Mouse (Mus musculus) forebrain, embryonic 10.5 days (tissue): ENCODE results near the gene Ptgdr2. TPM values are rescaled to one million over a fixed set of nuclear protein-coding genes. Genes with fewer than 3 reads are reported as not detected.

ENCODE experiments used
- DNase-seq: peaks from one replicate; pipeline ENCODE4 v3.0.0-alpha.2; 2017; ENCODE audit warnings: low spot score; ENCODE audit errors: extremely low spot score
- H3K27ac ChIP-seq: fragments of 300-500 bp; sonication (generic); 2 replicates; pipeline ENCODE4 v1.5.1; 2016; ENCODE audit warnings: mild to moderate bottlenecking
- H3K27me3 ChIP-seq: fragments of 300-500 bp; sonication (generic); 2 replicates; pipeline ENCODE4 v1.6.1; 2016; ENCODE audit warnings: mild to moderate bottlenecking; ENCODE audit not compliant: poor library complexity, severe bottlenecking
- H3K36me3 ChIP-seq: fragments of 300-500 bp; sonication (generic); replicated peaks from 2 replicates; pipeline ENCODE4 v1.6.1; 2016; ENCODE audit warnings: mild to moderate bottlenecking, moderate library complexity
- H3K4me1 ChIP-seq: fragments of 300-500 bp; sonication (generic); 2 replicates; pipeline ENCODE4 v1.6.1; 2016
- H3K4me3 ChIP-seq: fragments of 300-500 bp; sonication (generic); 2 replicates; pipeline ENCODE4 v1.5.1; 2016; ENCODE audit warnings: mild to moderate bottlenecking, moderate library complexity
- H3K9me3 ChIP-seq: fragments of 300-500 bp; sonication (generic); 2 replicates; pipeline ENCODE4 v1.6.1; 2016; ENCODE audit warnings: mild to moderate bottlenecking, moderate library complexity
- WGBS: fragments of 180-500 bp; shearing (Covaris S2); methylation state at CpG from one replicate; pipeline ENCODE4 v1.1.7; 2016; 5-methylcytosine and 5-hydroxymethylcytosine counted together
- polyA plus RNA-seq: library from polyadenylated mRNA; unstranded; fragments of >200 nt; fragmentation: Nextera tagmentation; extraction: Ambion mirVana; gene quantifications from 2 replicates; pipeline ENCODE4 v1.2.1, GENCODE M21; 2016

Ptgdr2 gene
- polyA plus RNA-seq, 1 experiment from 2014 or later = 0.09 TPM

DNA sequence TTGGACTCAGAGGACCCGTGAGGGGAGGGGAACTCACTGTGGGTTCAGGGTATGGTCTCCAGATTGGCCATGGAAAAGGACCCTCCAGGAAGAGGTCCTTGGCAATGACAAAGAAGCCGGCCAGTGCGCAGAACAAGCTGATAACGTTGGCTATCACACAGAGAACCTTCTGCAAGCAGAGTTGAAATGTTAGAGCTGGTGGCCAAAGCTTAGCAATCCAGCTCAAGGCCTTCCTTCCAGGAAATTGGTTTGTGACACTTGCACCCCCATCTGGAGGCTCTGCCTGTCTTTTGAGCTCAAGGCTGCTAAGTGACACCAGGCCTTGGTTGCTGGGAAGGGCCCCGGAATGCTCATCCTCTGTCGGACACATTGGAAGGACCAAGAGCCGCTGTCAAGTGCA is 28.8 kb downstream of the Ptgdr2 start:
- Histone ChIP-seq H3K36me3 (no peaks in the 10 kb centered on the region), H3K27ac (no peak overlapping the region), H3K4me1 (no peaks in the 10 kb centered on the region), H3K9me3 (0 out of 2 replicates have a peak, but pooled peaks cover under 1% of the 10 kb centered on the region), H3K4me3 (no peak overlapping the region), H3K27me3 (no peaks in the 10 kb centered on the region)
- WGBS = 92% methylated on average over 7 of the region's 7 CpGs
- DNase-seq = no peak

DNA sequence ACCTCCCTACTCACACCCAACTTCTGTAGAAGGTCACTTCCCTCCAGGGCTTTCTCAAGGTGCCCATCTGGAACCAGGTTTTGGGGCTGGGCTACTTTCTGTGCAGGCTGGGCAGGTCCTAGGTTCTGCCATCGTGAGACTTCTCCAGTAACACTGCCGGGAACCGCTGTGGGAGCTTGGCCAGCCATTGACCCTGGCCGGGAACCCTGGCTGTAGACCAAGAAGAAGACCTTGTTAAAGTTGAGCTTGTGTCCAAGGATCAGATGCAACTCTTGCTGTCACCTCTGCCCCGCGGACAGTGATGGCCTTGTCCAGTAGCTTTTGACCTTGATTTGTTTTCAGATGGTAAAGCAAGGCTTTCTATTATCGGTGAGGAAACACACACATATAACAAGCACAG is 31.6 kb downstream of the Ptgdr2 start:
- no peaks in the 10 kb centered on the region for H3K36me3 ChIP-seq
- H3K27me3 ChIP-seq = no peaks in the 10 kb centered on the region
- no peak overlapping the region for H3K27ac ChIP-seq
- H3K4me1 ChIP-seq = no peaks in the 10 kb centered on the region
- WGBS = 91% methylated on average over 7 of the region's 7 CpGs
- no peak overlapping the region for H3K4me3 ChIP-seq
- no peak for DNase-seq
- peaks cover 14% of the 10 kb centered on the region; the same call in 1 of the 2 replicates for H3K9me3 ChIP-seq

DNA sequence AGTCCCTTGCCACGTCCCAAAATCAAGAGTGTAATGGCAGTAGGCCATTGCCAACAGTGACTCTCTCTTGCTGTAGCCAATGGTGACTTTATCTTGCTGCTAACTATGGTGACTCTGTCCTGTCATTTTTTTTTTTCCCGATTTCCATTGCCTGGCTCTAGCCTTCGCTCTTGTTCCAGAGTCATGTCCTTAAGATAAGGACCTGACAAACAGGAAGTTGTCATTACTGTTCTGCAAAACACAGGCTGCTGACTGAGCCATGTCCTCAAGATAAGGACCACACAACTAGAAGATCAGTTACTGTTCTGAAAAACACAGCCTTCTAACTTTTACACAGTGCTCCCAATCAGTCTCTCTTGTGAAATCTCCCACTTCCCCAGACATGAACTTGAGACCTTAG is 33.5 kb downstream of the Ptgdr2 start:
- DNase-seq = no peak
- no peak overlapping the region for H3K4me3 ChIP-seq
- no peaks in the 10 kb centered on the region for H3K4me1 ChIP-seq
- H3K27me3 ChIP-seq = no peaks in the 10 kb centered on the region
- no peaks in the 10 kb centered on the region for H3K36me3 ChIP-seq
- no peak overlapping the region for H3K27ac ChIP-seq
- peaks cover 14% of the 10 kb centered on the region; the same call in 1 of the 2 replicates for H3K9me3 ChIP-seq
- WGBS = 84% methylated on average over 3 of the region's 3 CpGs

DNA sequence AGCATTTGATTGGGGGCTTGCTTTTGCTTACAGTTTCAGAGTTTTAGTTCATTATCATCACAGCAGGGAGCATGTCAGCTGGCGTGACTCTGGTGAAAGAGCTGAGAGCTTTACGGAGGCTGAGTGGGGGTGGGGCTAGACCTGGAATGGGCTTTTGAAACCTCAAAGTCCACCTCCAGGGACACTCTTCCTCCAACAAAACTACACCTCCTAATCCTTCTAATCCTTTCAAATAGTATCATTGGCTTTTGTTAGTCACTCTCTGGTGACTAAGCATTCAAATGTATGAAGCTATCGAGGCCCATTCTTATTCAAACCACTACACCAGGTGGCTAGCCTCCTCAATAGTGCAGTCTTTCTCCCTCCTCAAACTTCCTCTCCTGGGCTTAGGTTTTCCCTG is 35.7 kb downstream of the Ptgdr2 start:
- no peaks in the 10 kb centered on the region for H3K36me3 ChIP-seq
- H3K4me1 ChIP-seq = no peaks in the 10 kb centered on the region
- WGBS = 26% methylated on average over 3 of the region's 3 CpGs
- DNase-seq = no peak
- no peak overlapping the region for H3K4me3 ChIP-seq
- no peaks in the 10 kb centered on the region for H3K27me3 ChIP-seq
- H3K9me3 ChIP-seq = peaks cover 14% of the 10 kb centered on the region; the same call in 1 of the 2 replicates
- H3K27ac ChIP-seq = no peak overlapping the region

DNA sequence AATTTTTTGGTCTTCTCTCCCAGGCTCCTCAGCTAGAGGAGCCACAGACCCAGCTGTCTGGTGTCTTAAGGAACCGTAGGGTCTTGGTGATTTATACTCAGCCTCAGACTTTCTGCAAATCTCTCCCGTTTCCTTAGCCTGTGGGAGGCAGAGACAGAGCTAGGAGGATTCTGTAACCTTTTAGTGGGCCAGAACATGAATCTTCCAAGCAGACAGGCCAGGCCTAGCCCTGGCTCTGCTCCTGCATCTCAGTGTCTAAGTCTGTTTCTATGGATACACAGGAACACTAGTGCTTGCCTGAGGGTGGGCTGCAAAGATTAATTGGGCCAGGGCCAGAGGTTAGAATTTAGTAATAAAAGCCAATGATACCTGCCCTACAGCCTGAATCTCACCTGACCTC is 36.2 kb downstream of the Ptgdr2 start:
- Histone ChIP-seq H3K27ac (no peak overlapping the region), H3K4me3 (no peak overlapping the region), H3K9me3 (peaks cover 14% of the 10 kb centered on the region; the same call in 1 of the 2 replicates), H3K4me1 (no peaks in the 10 kb centered on the region), H3K36me3 (no peaks in the 10 kb centered on the region), H3K27me3 (0 out of 2 replicates have a peak, but pooled peaks cover under 1% of the 10 kb centered on the region)
- WGBS = 67% methylated on average over 2 of the region's 2 CpGs
- DNase-seq = no peak

DNA sequence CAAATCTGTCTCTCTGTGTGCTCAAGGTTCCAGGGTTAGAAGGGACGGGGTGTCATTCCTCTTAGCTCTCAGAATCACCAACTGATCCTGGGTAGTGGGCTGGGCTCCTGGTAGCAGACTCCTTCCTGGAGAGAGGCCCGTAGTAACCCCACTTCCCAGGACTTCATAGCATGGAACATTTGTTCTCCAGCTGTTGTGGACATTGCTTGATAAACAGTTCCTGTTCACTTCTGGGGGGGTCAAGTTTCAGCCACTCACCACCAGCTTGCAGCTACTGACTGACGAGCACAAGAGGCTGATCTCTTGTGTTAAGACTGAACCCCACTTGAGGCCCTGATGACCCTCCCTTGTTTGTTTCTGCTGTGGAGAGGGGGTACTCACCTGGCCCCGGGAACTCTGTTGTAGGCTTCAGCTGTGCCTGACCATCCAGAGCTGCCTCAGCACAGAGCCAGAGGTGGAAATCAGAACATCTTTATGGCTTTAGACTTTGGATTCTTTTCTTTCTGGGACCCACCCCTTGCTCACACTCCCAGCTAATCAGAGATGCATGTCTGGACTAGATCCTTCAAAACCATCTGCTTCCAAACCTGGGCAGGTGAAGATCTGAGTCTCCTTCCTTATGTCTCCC is 37.4 kb downstream of the Ptgdr2 start, which contains the start of gene Ms4a10:
Gene Ms4a10, minus strand, starts transcription at position 433 of the 628 bp plus-strand sequence.
- Histone ChIP-seq H3K27ac (no peak within 1 kb of the TSS), H3K4me3 (no peak within 1 kb of the TSS), H3K36me3 (no peaks in the 10 kb centered on the region), H3K27me3 (0 out of 2 replicates have a peak, but pooled peaks cover 7% of the 10 kb centered on the region), H3K4me1 (peaks cover 4% of the 10 kb centered on the region), H3K9me3 (peaks cover 14% of the 10 kb centered on the region; the same call in 1 of the 2 replicates)
- no peak for DNase-seq
- 73% methylated on average over 4 of the region's 4 CpGs for WGBS

DNA sequence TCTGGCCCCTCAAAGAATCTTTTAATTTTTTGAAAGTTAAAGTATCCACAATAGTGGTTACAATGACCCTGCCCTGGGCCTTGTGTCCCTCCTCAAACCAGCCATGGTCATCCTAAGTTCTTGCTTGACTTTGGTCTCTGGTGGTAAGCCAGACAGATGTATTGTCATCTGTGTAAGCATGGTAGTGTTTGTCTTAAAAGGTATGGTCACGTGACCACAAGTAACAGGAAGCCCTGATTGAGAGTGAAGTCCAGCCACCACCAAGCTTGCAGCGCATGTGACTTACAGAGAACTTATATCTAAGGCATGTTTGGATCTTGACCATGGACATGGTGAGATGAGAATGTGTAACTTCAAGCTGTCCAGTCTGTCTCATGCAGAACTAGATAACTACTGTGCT is 38.2 kb downstream of the Ptgdr2 start:
- 0 out of 2 replicates have a peak, but pooled peaks cover 7% of the 10 kb centered on the region for H3K27me3 ChIP-seq
- H3K36me3 ChIP-seq = no peaks in the 10 kb centered on the region
- H3K9me3 ChIP-seq = peaks cover 14% of the 10 kb centered on the region; the same call in 1 of the 2 replicates
- H3K27ac ChIP-seq = no peak overlapping the region
- no peak overlapping the region for H3K4me3 ChIP-seq
- 84% methylated on average over 2 of the region's 2 CpGs for WGBS
- DNase-seq = no peak
- H3K4me1 ChIP-seq = peaks cover 10% of the 10 kb centered on the region

DNA sequence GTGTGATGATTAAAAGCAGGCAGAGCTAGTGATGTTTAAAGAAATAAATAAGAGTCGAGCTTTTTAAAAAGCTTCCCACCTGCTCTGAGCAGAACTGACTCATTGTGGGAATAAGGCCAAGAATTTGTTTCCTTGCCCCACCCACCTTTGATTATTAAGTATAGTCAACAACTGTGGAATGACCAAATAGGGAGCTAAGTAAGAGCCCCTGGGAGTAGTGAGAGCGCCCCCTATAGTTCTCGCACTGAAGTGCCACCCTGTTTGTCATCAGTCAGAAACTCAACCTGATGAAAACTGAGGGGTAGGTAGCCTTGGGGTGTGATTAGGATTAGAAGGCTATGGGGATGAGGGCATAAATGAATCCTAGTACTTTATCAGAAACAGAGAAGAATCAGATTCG is 39.4 kb downstream of the Ptgdr2 start:
- Histone ChIP-seq H3K27ac (no peak overlapping the region), H3K4me1 (peaks cover 10% of the 10 kb centered on the region), H3K36me3 (no peaks in the 10 kb centered on the region), H3K27me3 (0 out of 2 replicates have a peak, but pooled peaks cover 7% of the 10 kb centered on the region), H3K4me3 (no peak overlapping the region), H3K9me3 (peaks cover 9% of the 10 kb centered on the region; the same call in 1 of the 2 replicates)
- WGBS = 56% methylated on average over 4 of the region's 4 CpGs
- no peak for DNase-seq

DNA sequence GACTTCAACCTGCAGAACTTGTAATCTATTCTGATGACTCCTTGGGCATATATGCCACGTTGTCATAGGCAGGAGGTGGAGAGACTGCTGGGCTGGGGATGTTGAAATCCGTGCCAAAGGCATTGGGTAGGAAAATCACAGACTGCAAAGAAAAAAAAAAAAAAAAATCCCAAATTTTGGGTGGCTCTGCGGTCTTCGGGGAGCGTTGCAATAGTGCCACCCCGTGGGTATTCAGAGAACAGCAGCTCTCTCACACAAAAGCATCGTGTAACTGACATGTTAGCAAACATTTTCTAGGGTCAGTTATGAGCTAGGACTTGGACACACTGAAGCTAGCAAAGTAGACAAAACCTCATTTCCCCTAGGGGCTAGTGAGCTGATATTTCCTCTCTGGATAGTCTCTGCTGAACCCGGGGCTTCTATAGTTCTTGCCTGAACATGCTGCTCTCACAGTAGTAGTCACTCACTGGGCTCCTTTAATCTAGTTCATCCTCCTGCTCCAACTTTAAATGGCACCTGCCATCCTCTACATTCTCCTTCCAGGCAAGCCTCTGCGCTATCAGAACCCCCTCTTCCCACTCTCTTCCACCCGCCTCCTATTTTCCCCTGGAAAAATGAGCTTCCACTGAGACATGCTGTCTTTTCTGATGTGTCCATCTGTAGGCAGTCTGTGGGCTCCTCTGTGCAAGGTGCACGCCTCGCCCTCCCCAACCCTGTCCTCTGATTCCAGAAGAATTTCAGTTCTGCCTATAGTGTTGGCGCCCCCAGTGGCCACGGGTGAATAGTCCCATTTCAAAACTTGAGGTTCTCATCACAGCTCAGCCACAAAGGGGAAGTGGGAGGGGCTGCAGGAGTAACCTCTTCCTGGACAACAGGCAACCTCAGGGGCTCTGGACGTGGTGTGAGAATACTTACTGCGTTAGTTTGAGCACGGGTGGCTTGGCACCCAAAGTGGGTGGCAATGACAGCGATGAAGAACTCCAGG is 42.5 kb downstream of the Ptgdr2 start:
- DNase-seq = peak; percentile 76
- no peaks in the 10 kb centered on the region for H3K9me3 ChIP-seq
- H3K27me3 ChIP-seq = 0 out of 2 replicates have a peak, but pooled peaks cover 7% of the 10 kb centered on the region
- 14% methylated on average over 18 of the region's 18 CpGs for WGBS
- H3K36me3 ChIP-seq = no peaks in the 10 kb centered on the region
- H3K4me3 ChIP-seq = peak overlapping the region; percentile 13; the same call in 1 of the 2 replicates
- peaks cover 10% of the 10 kb centered on the region for H3K4me1 ChIP-seq
- H3K27ac ChIP-seq = peak overlapping the region; percentile 51

DNA sequence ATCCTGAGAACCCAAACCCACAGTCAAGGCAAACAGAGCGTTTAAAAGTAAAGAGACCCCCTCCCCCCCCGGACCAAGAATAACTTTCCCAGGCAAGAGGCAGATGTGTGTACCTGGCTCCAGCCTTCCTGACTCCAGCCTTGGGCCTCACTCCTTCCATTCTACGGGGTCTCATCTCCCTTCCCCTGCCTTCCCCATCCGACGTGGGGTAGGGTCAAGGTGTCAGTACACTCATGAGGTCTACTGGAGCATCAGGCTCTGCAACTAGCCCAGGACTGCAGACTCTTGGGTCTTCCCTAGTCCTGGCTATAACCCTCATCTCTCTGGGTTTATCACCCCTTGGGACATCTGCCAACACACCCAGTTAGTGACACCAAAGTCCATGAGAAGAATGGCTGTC is 43.2 kb downstream of the Ptgdr2 start:
- Histone ChIP-seq H3K36me3 (no peaks in the 10 kb centered on the region), H3K27me3 (0 out of 2 replicates have a peak, but pooled peaks cover 7% of the 10 kb centered on the region), H3K4me1 (peaks cover 10% of the 10 kb centered on the region), H3K9me3 (no peaks in the 10 kb centered on the region), H3K4me3 (no peak overlapping the region), H3K27ac (no peak overlapping the region; the same call in 1 of the 2 replicates)
- WGBS = 95% methylated on average over 5 of the region's 5 CpGs
- DNase-seq = no peak

DNA sequence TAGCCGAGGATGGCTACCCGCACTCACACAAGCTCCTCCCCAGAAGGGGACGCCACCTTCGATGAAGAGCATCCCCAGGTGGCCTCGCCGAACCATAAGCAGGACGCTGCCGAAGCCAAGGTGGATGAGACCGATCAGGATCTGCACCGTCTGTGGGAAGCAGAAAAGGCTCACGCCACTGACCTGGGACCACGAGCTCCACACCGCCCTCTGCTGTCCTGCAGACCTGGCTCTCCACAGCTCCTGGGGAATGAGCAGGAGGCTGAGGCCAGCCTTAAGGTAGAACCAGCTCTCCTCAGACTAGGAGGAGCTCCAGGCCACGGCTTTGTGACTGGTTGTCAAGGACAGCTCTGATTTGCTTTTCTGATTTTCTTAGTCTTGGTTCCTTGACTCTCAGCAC is 46.2 kb downstream of the Ptgdr2 start:
- Histone ChIP-seq H3K4me1 (peaks cover 10% of the 10 kb centered on the region), H3K27me3 (0 out of 2 replicates have a peak, but pooled peaks cover 7% of the 10 kb centered on the region), H3K36me3 (no peaks in the 10 kb centered on the region), H3K27ac (no peak overlapping the region), H3K9me3 (no peaks in the 10 kb centered on the region), H3K4me3 (peak overlapping the region; percentile 27; the same call in 1 of the 2 replicates)
- 24% methylated on average over 14 of the region's 14 CpGs for WGBS
- no peak for DNase-seq

DNA sequence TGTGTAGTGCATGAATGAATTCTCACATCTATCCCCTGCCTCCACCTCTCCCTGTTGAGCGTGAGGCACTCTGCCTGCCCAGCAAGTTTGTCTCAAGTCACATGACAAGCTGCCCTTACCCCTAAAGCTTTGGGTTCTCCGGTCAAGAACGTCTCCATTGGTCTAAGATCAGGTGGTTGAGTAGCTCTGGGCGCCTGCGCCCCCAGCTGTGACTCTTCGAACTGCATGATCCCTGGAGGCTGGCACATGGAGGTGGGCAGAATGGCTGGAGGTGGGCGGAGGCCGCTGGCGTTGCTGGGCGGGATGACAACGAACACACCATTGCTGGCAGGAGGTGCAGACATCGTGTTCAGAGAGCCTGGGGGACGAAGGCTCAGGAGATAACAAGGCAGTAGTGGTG is 47.6 kb downstream of the Ptgdr2 start:
- no peak overlapping the region for H3K4me3 ChIP-seq
- H3K36me3 ChIP-seq = no peaks in the 10 kb centered on the region
- H3K27me3 ChIP-seq = no peaks in the 10 kb centered on the region
- peaks cover 4% of the 10 kb centered on the region for H3K4me1 ChIP-seq
- no peaks in the 10 kb centered on the region for H3K9me3 ChIP-seq
- 82% methylated on average over 13 of the region's 13 CpGs for WGBS
- DNase-seq = no peak
- no peak overlapping the region for H3K27ac ChIP-seq
